Mouse (Mus musculus) midbrain, embryonic 14.5 days (tissue): ENCODE data around the gene Krt23. TPM values are rescaled to one million over a fixed set of nuclear protein-coding genes. Genes with fewer than 3 reads are reported as not detected.
A peak's percentile ranks its signal among the peaks of the same experiment; 100 is the strongest.

ENCODE experiments used
- ATAC-seq: fragments of 200-750 bp; cut with Nextera tagmentation; 2 replicates; pipeline ENCODE4 v1.8.0; 2017; ENCODE audit warnings: moderate number of reproducible peaks, moderate library complexity; ENCODE audit not compliant: low FRiP score, low TSS enrichment
- DNase-seq: peaks from one replicate; pipeline ENCODE4 v3.0.0-alpha.2; 2015
- H3K27ac ChIP-seq: fragments of 300-500 bp; sonication (generic); replicated peaks from 2 replicates; pipeline ENCODE4 v1.5.1; 2014; ENCODE audit warnings: mild to moderate bottlenecking, low read depth, low read length, moderate library complexity
- H3K27me3 ChIP-seq: fragments of 300-500 bp; sonication (generic); 2 replicates; pipeline ENCODE4 v1.6.1; 2014; ENCODE audit warnings: low read length, control low read depth, mixed read lengths; ENCODE audit not compliant: control insufficient read depth, insufficient read depth
- H3K36me3 ChIP-seq: fragments of 300-500 bp; sonication (generic); 2 replicates; pipeline ENCODE4 v1.6.1; 2014; ENCODE audit warnings: low read length, control low read depth; ENCODE audit not compliant: control insufficient read depth, insufficient read depth
- H3K4me1 ChIP-seq: fragments of 300-500 bp; sonication (generic); 2 replicates; pipeline ENCODE4 v1.6.1; 2014; ENCODE audit warnings: mild to moderate bottlenecking, antibody characterized with exemption, low read length, control low read depth; ENCODE audit not compliant: control insufficient read depth, insufficient read depth
- H3K4me2 ChIP-seq: fragments of 300-500 bp; sonication (generic); 2 replicates; pipeline ENCODE4 v1.6.1; 2014; ENCODE audit warnings: mild to moderate bottlenecking, low read length, moderate library complexity
- H3K4me3 ChIP-seq: fragments of 300-500 bp; sonication (generic); replicated peaks from 2 replicates; pipeline ENCODE4 v1.5.1; 2014; ENCODE audit warnings: low read depth, low read length
- H3K9ac ChIP-seq: fragments of 300-500 bp; sonication (generic); replicated peaks from 2 replicates; pipeline ENCODE4 v1.6.1; 2014; ENCODE audit warnings: mild to moderate bottlenecking, low read length, moderate library complexity
- H3K9me3 ChIP-seq: fragments of 300-500 bp; sonication (generic); 2 replicates; pipeline ENCODE4 v1.6.1; 2016; ENCODE audit warnings: low read length, control low read depth, mixed read lengths; ENCODE audit not compliant: control insufficient read depth
- WGBS: fragments of 180-500 bp; shearing (Covaris S2); extraction: QIAGEN DNeasy Blood & Tissue Kit; methylation state at CpG from one replicate; pipeline ENCODE4 v1.1.7; 2014; 5-methylcytosine and 5-hydroxymethylcytosine counted together
- polyA plus RNA-seq: library from polyadenylated mRNA; unstranded; fragments of >200 nt; fragmentation: Nextera tagmentation; extraction: Ambion mirVana; gene quantifications from 2 replicates; pipeline ENCODE4 v1.2.1, GENCODE M21; 2014

Gene Krt23
- polyA plus RNA-seq, 1 experiment from 2014 or later = 0.39 TPM

GRCm38 (mm10) chr11:99439465-99439864, 53.5 kb downstream of the Krt23 start:
- DNase-seq (no peak), ATAC-seq (no peak)
- H3K4me1 ChIP-seq = no peaks in the 10 kb centered on the region
- H3K4me3 ChIP-seq = no peak overlapping the region
- no peaks in the 10 kb centered on the region for H3K27me3 ChIP-seq
- WGBS = 71% methylated on average over 10 of the region's 10 CpGs
- H3K27ac ChIP-seq = no peak overlapping the region
- no peak overlapping the region for H3K4me2 ChIP-seq
- no peaks in the 10 kb centered on the region for H3K36me3 ChIP-seq
- H3K9ac ChIP-seq = no peak overlapping the region
- H3K9me3 ChIP-seq = no peaks in the 10 kb centered on the region

DNA sequence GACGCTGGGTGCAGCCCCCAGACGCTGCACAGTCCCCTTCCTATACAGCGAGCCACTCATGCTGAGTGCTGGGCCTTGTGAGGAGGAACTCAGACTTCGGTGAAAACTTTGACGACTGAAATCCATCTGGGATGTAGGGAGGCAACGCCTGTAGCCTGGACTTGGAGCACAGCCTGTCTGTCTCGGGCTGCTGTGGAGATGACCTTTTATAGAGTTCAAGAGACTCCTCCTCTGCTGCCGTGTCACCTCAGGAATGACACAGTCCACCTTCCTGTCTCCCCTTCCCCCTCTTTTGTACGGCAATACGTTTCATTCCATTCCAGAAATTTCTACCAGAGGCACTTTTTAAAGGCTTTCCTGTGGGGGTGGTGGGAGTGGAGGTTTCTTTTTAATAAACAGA, 55.0 kb downstream of the Krt23 start, which contains the start of gene Krt20:
Krt20 (minus strand) TSS at position 179 of the 400 bp plus-strand sequence.
- no peak for ATAC-seq
- Histone ChIP-seq H3K9me3 (no peaks in the 10 kb centered on the region), H3K9ac (no peak within 1 kb of the TSS), H3K4me3 (no peak within 1 kb of the TSS), H3K27ac (no peak within 1 kb of the TSS), H3K27me3 (no peaks in the 10 kb centered on the region), H3K36me3 (no peaks in the 10 kb centered on the region), H3K4me2 (no peak within 1 kb of the TSS), H3K4me1 (no peaks in the 10 kb centered on the region)
- 67% methylated on average over 10 of the region's 10 CpGs for WGBS
- no peak for DNase-seq

DNA sequence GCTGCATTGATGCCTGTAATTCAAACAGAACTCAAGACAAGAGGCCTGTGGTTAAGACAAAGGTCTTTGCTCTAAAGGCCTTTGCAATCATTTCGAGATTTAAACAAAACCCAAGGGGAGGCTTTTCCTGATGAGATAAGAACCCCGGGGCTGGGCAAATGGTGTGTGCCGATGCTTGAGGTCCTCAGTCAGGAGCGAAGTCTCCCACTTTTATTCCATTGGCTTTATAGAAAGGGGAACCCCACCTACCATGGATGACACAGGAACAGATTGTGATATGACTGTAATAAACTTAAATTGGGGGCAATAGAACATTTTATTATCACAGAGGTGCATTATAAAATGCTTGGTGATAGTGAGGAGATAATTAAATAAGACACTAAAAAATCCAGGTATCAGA, 56.3 kb downstream of the Krt23 start:
- Histone ChIP-seq H3K4me2 (no peak overlapping the region), H3K36me3 (no peaks in the 10 kb centered on the region), H3K4me1 (no peaks in the 10 kb centered on the region), H3K9me3 (no peaks in the 10 kb centered on the region), H3K4me3 (no peak overlapping the region), H3K27ac (no peak overlapping the region), H3K27me3 (no peaks in the 10 kb centered on the region), H3K9ac (no peak overlapping the region)
- ATAC-seq = no peak
- no peak for DNase-seq
- 61% methylated on average over 4 of the region's 4 CpGs for whole genome bisulfite sequencing

GRCm38 (mm10) chr11:99430670-99431069, 62.3 kb downstream of the Krt23 start:
- H3K9me3 ChIP-seq = no peaks in the 10 kb centered on the region
- no peak overlapping the region for H3K4me2 ChIP-seq
- 41% methylated on average over 12 of the region's 12 CpGs for WGBS
- H3K36me3 ChIP-seq = no peaks in the 10 kb centered on the region
- ATAC-seq = no peak
- no peaks in the 10 kb centered on the region for H3K27me3 ChIP-seq
- no peak overlapping the region for H3K4me3 ChIP-seq
- H3K27ac ChIP-seq = no peak overlapping the region
- no peak overlapping the region for H3K9ac ChIP-seq
- DNase-seq = peak; percentile 82
- H3K4me1 ChIP-seq = peaks cover 5% of the 10 kb centered on the region; the same call in 1 of the 2 replicates

Other genes with a start within 250 kb of the Krt23 start
- gene Krt222, start 249.1 kb downstream of the Krt23 start, polyA plus RNA-seq = 4.1 and 6.9 TPM in 2 replicates
- gene Krt24, start 207.9 kb downstream of the Krt23 start, polyA plus RNA-seq = not detected in 2 replicates
- 0.11 TPM in 1 of 2 replicates, not detected in the other for gene Krt25, start 170.2 kb downstream of the Krt23 start, polyA plus RNA-seq
- gene Krt26, start 155.2 kb downstream of the Krt23 start, polyA plus RNA-seq = 0.28 and 0.51 TPM in 2 replicates
- gene Krt27, start 142.0 kb downstream of the Krt23 start, polyA plus RNA-seq = not detected in 2 replicates
- gene Krt28, start 118.2 kb downstream of the Krt23 start, polyA plus RNA-seq = 0.17 and 0.26 TPM in 2 replicates
- 33.8 and 37.9 TPM in 2 replicates for gene Krt10, start 103.8 kb downstream of the Krt23 start, polyA plus RNA-seq
- not detected in 2 replicates for gene Krt12, start 70.9 kb downstream of the Krt23 start, polyA plus RNA-seq
- 0.11 TPM in 1 of 2 replicates, not detected in the other for gene Krt20, start 55.0 kb downstream of the Krt23 start, polyA plus RNA-seq
- gene Krt39, start 28.2 kb upstream of the Krt23 start, polyA plus RNA-seq = not detected in 2 replicates
- not detected in 2 replicates for gene Krt40, start 50.0 kb upstream of the Krt23 start, polyA plus RNA-seq
- not detected in 2 replicates for gene Krtap3-3, start 57.7 kb upstream of the Krt23 start, polyA plus RNA-seq
- gene Krtap3-2, start 63.7 kb upstream of the Krt23 start, polyA plus RNA-seq = not detected in 2 replicates
- gene Gm11939, start 66.3 kb upstream of the Krt23 start, polyA plus RNA-seq = not detected in 2 replicates
- not detected in 2 replicates for gene Krtap3-1, start 73.5 kb upstream of the Krt23 start, polyA plus RNA-seq
- gene Krtap1-5, start 87.9 kb upstream of the Krt23 start, polyA plus RNA-seq = not detected in 2 replicates
- not detected in 2 replicates for gene Krtap1-4, start 90.5 kb upstream of the Krt23 start, polyA plus RNA-seq
- not detected in 2 replicates for gene Krtap1-3, start 98.2 kb upstream of the Krt23 start, polyA plus RNA-seq
- not detected in 2 replicates for gene Krtap9-3, start 105.0 kb upstream of the Krt23 start, polyA plus RNA-seq
- not detected in 2 replicates for gene Gm11938, start 110.2 kb upstream of the Krt23 start, polyA plus RNA-seq
- not detected in 2 replicates for gene Gm11937, start 117.1 kb upstream of the Krt23 start, polyA plus RNA-seq
- gene Krtap2-4, start 121.7 kb upstream of the Krt23 start, polyA plus RNA-seq = not detected in 2 replicates
- not detected in 2 replicates for gene Gm11562, start 127.3 kb upstream of the Krt23 start, polyA plus RNA-seq
- gene Krtap4-1, start 135.1 kb upstream of the Krt23 start, polyA plus RNA-seq = not detected in 2 replicates
- gene Krtap4-2, start 141.9 kb upstream of the Krt23 start, polyA plus RNA-seq = not detected in 2 replicates
- not detected in 2 replicates for gene Krtap4-7, start 151.0 kb upstream of the Krt23 start, polyA plus RNA-seq
- gene Gm11555, start 157.1 kb upstream of the Krt23 start, polyA plus RNA-seq = not detected in 2 replicates
- gene Gm11563, start 165.8 kb upstream of the Krt23 start, polyA plus RNA-seq = not detected in 2 replicates
- not detected in 2 replicates for gene Krtap4-6, start 172.8 kb upstream of the Krt23 start, polyA plus RNA-seq
- gene Gm14190, start 197.6 kb upstream of the Krt23 start, polyA plus RNA-seq = not detected in 2 replicates
- not detected in 2 replicates for gene Gm14180, start 241.2 kb upstream of the Krt23 start, polyA plus RNA-seq